22 mouse cellular contexts compared by ENCODE assay signal in genomic region chr5:63818975-63819374, GRCm38 (mm10). TPM values are rescaled to one million over a fixed set of nuclear protein-coding genes. Genes with fewer than 3 reads are reported as not detected.
DNase-seq lines count a peak whose midpoint lies in the region; ATAC-seq and TF ChIP-seq lines count a peak whose summit lies in the region.
"Had no signal": no experiment of that assay in that cellular context is flagged by ENCODE, and none has a peak within 500 bp of the region (broad histone marks: within the 10 kb centered on the region; RNA-seq: fewer than 3 reads in every experiment).

No protein-coding gene starts in this region.

- ATAC-seq in lung, embryonic 14.5 days (ENCODE audit: insufficient read depth) = no peak
- ATAC-seq in kidney, postnatal 0 days (replicated peaks; ENCODE audit: low FRiP score, low read depth) = no peak
- ATAC-seq: CD4-positive, CD25-positive, alpha-beta regulatory T cell, adult 4 months; forebrain, postnatal 0 days; inflammation-experienced regulatory T-cells, adult 6 months; midbrain, embryonic 13.5 days had no signal

- no peaks in the 10 kb centered on the region for H3K27me3 ChIP-seq in lung, embryonic 14.5 days (ENCODE audit: insufficient read depth, low read length)
- H3K27me3 ChIP-seq in kidney, adult 2 months (replicated peaks; ENCODE audit: control insufficient read depth, insufficient read depth, low read length) = no peaks in the 10 kb centered on the region
- no peaks in the 10 kb centered on the region for H3K27me3 ChIP-seq in kidney, postnatal 0 days (ENCODE audit: insufficient read depth, low read length)
- H3K27me3 ChIP-seq in small intestine, adult 2 months (ENCODE audit: control insufficient read depth, insufficient read depth, low read length) = no peaks in the 10 kb centered on the region
- peaks cover 4% of the 10 kb centered on the region for H3K27me3 ChIP-seq in embryonic facial prominence, embryonic 10.5 days (replicated peaks; ENCODE audit: low read depth, poor library complexity, severe bottlenecking)
- peaks cover 5% of the 10 kb centered on the region for H3K27me3 ChIP-seq in hindbrain, embryonic 10.5 days (ENCODE audit: insufficient read depth, poor library complexity, severe bottlenecking)
- H3K27me3 ChIP-seq: midbrain, embryonic 13.5 days; stomach, embryonic 15.5 days had no signal

- no peak for TF ChIP-seq POLR2A in kidney, adult 2 months (IDR thresholded peaks at IDR 0.05; ENCODE audit: low read depth, low read length)
- TF ChIP-seq POLR2A in small intestine, adult 2 months (IDR thresholded peaks at IDR 0.05; ENCODE audit: low read depth, low read length) = no peak

- DNase-seq in lung, embryonic 14.5 days = no peak
- no peak for DNase-seq in lung, postnatal 36 days
- DNase-seq in kidney, adult 2 months = peak; percentile 70
- DNase-seq in kidney, postnatal 0 days (ENCODE audit: low spot score) = peak; percentile 61
- DNase-seq in ovary, postnatal 36 days (ENCODE audit: low spot score) = no peak
- no peak for DNase-seq in embryonic facial prominence, embryonic 10.5 days (ENCODE audit: low spot score)
- no peak for DNase-seq in hindbrain, embryonic 10.5 days (ENCODE audit: low spot score)
- DNase-seq: cerebellum, adult 11 months; cerebellum, adult 9-11 months; forebrain, postnatal 0 days; gastrocnemius, postnatal 14 days; heart, adult 18-20 months; right cerebral cortex, postnatal 14 days; thymus, postnatal 36 days had no signal

- no peak overlapping the region for H3K9ac ChIP-seq in lung, embryonic 14.5 days
- H3K9ac ChIP-seq in kidney, postnatal 0 days (ENCODE audit: low read depth, low read length) = no peak overlapping the region
- H3K9ac ChIP-seq: forebrain, postnatal 0 days; hindbrain, embryonic 13.5 days; midbrain, embryonic 13.5 days; stomach, embryonic 15.5 days had no signal

- 0 out of 2 replicates have a peak, but pooled peaks cover 3% of the 10 kb centered on the region for H3K4me1 ChIP-seq in lung, embryonic 14.5 days (ENCODE audit: insufficient read depth)
- H3K4me1 ChIP-seq in kidney, adult 2 months (ENCODE audit: control insufficient read depth, insufficient read depth, low read length) = peaks cover 46% of the 10 kb centered on the region
- peaks cover 9% of the 10 kb centered on the region; the same call in 1 of the 2 replicates for H3K4me1 ChIP-seq in kidney, postnatal 0 days (replicated peaks; ENCODE audit: insufficient read depth, low read length)
- peaks cover 33% of the 10 kb centered on the region for H3K4me1 ChIP-seq in small intestine, adult 2 months (ENCODE audit: control insufficient read depth, insufficient read depth, insufficient read length, low read length)
- H3K4me1 ChIP-seq in embryonic facial prominence, embryonic 10.5 days = peaks cover 5% of the 10 kb centered on the region; the same call in 1 of the 2 replicates
- no peaks in the 10 kb centered on the region for H3K4me1 ChIP-seq in hindbrain, embryonic 10.5 days (replicated peaks)
- H3K4me1 ChIP-seq: forebrain, embryonic 10.5 days; hindbrain, embryonic 13.5 days; megakaryocyte, embryonic 14.5 days; midbrain, embryonic 13.5 days had no signal

- no peak overlapping the region for H3K4me3 ChIP-seq in lung, embryonic 14.5 days (ENCODE audit: low read depth, low read length)
- H3K4me3 ChIP-seq in kidney, adult 2 months (ENCODE audit: insufficient read depth, low read depth, low read length) = no peak overlapping the region
- H3K4me3 ChIP-seq in kidney, postnatal 0 days (replicated peaks; ENCODE audit: low read depth, low read length) = no peak overlapping the region
- H3K4me3 ChIP-seq in small intestine, adult 2 months (ENCODE audit: low read depth, low read length) = no peak overlapping the region
- no peak overlapping the region for H3K4me3 ChIP-seq in embryonic facial prominence, embryonic 10.5 days
- no peak overlapping the region for H3K4me3 ChIP-seq in hindbrain, embryonic 10.5 days
- H3K4me3 ChIP-seq: forebrain, embryonic 10.5 days; hindbrain, embryonic 13.5 days; megakaryocyte, embryonic 14.5 days; midbrain, embryonic 13.5 days; stomach, embryonic 15.5 days had no signal

- H3K9me3 ChIP-seq in lung, embryonic 14.5 days (ENCODE audit: low read depth, low read length) = no peaks in the 10 kb centered on the region
- H3K9me3 ChIP-seq in kidney, postnatal 0 days (replicated peaks; ENCODE audit: low read length) = no peaks in the 10 kb centered on the region
- no peaks in the 10 kb centered on the region for H3K9me3 ChIP-seq in embryonic facial prominence, embryonic 10.5 days
- H3K9me3 ChIP-seq in hindbrain, embryonic 10.5 days = no peaks in the 10 kb centered on the region
- H3K9me3 ChIP-seq: forebrain, embryonic 10.5 days; hindbrain, embryonic 13.5 days; megakaryocyte, embryonic 14.5 days; midbrain, embryonic 13.5 days; stomach, embryonic 15.5 days had no signal

- 51% methylated on average over 4 of the region's 4 CpGs for WGBS in lung, embryonic 14.5 days
- 15% methylated on average over 4 of the region's 4 CpGs for WGBS in kidney, adult 2 months
- 11% methylated on average over 4 of the region's 4 CpGs for WGBS in kidney, postnatal 0 days
- WGBS in small intestine, adult 2 months = 14% methylated on average over 4 of the region's 4 CpGs
- WGBS in embryonic facial prominence, embryonic 10.5 days = 72% methylated on average over 4 of the region's 4 CpGs
- WGBS in hindbrain, embryonic 10.5 days = 70% methylated on average over 4 of the region's 4 CpGs

- H3K4me2 ChIP-seq in lung, embryonic 14.5 days = no peak overlapping the region
- H3K4me2 ChIP-seq in kidney, postnatal 0 days (ENCODE audit: low read length) = no peak overlapping the region
- H3K4me2 ChIP-seq: hindbrain, embryonic 13.5 days; midbrain, embryonic 13.5 days; stomach, embryonic 15.5 days had no signal

- no peaks in the 10 kb centered on the region for H3K36me3 ChIP-seq in lung, embryonic 14.5 days (ENCODE audit: insufficient read depth)
- H3K36me3 ChIP-seq in kidney, adult 2 months (ENCODE audit: control insufficient read depth, insufficient read depth, low read length) = no peaks in the 10 kb centered on the region
- no peaks in the 10 kb centered on the region for H3K36me3 ChIP-seq in kidney, postnatal 0 days (ENCODE audit: insufficient read depth, low read length)
- no peaks in the 10 kb centered on the region for H3K36me3 ChIP-seq in small intestine, adult 2 months (ENCODE audit: control insufficient read depth, insufficient read depth, low read length)
- H3K36me3 ChIP-seq in embryonic facial prominence, embryonic 10.5 days (replicated peaks) = no peaks in the 10 kb centered on the region
- no peaks in the 10 kb centered on the region for H3K36me3 ChIP-seq in hindbrain, embryonic 10.5 days
- H3K36me3 ChIP-seq: forebrain, embryonic 10.5 days; hindbrain, embryonic 13.5 days; midbrain, embryonic 13.5 days; stomach, embryonic 15.5 days had no signal

- H3K27ac ChIP-seq in lung, embryonic 14.5 days (ENCODE audit: low read depth) = peak overlapping the region; percentile 37; the same call in 1 of the 2 replicates
- H3K27ac ChIP-seq in kidney, adult 2 months (ENCODE audit: insufficient read depth, low read depth, low read length) = peak overlapping the region; percentile 72
- H3K27ac ChIP-seq in kidney, postnatal 0 days = peak overlapping the region; percentile 51; the same call in 1 of the 2 replicates
- H3K27ac ChIP-seq in small intestine, adult 2 months (ENCODE audit: insufficient read depth, low read depth, low read length) = peak overlapping the region; percentile 69
- no peak overlapping the region for H3K27ac ChIP-seq in embryonic facial prominence, embryonic 10.5 days (replicated peaks)
- H3K27ac ChIP-seq in hindbrain, embryonic 10.5 days = no peak overlapping the region
- H3K27ac ChIP-seq: forebrain, embryonic 10.5 days; hindbrain, embryonic 13.5 days; midbrain, embryonic 13.5 days; stomach, embryonic 15.5 days had no signal

- TF ChIP-seq CTCF in lung, embryonic 14.5 days (IDR thresholded peaks at IDR 0.05; ENCODE audit: low read depth) = no peak
- TF ChIP-seq CTCF in kidney, adult 2 months (conservative IDR thresholded peaks at IDR 0.05; ENCODE audit: insufficient read depth, insufficient read length, low read depth, low read length) = no peak
- no peak for TF ChIP-seq CTCF in kidney, postnatal 0 days (IDR thresholded peaks at IDR 0.05; ENCODE audit: low read depth)
- no peak for TF ChIP-seq CTCF in small intestine, adult 2 months (IDR thresholded peaks at IDR 0.05; ENCODE audit: extremely low read depth, insufficient read length, insufficient replicate concordance, low read depth, low read length)

RNA-seq across cellular contexts. Expression of gene 0610040J01Rik, which starts 6.8 kb away (rescaled TPM):
- polyA plus RNA-seq in lung, embryonic 14.5 days (2014; fragmentation: Nextera tagmentation; extraction: Ambion mirVana) = 15.9 and 16.7 TPM in 2 replicates
- polyA plus RNA-seq in kidney, adult 2 months (2012; rRNA removed) = 50.1 and 57.6 TPM in 2 replicates
- 53.4 and 59.8 TPM in 2 replicates for polyA plus RNA-seq in kidney, postnatal 0 days (2015; fragmentation: Nextera tagmentation; extraction: Ambion mirVana)
- 38.7 and 53.8 TPM in 2 replicates for polyA plus RNA-seq in small intestine, adult 2 months (2012; rRNA removed)
- polyA plus RNA-seq in embryonic facial prominence, embryonic 10.5 days (2016; fragmentation: Nextera tagmentation; extraction: Ambion mirVana) = 3.3 and 4.5 TPM in 2 replicates
- polyA plus RNA-seq in hindbrain, embryonic 10.5 days (2016; fragmentation: Nextera tagmentation; extraction: Ambion mirVana) = 3.3 and 3.8 TPM in 2 replicates
- polyA plus RNA-seq: CD4-positive, CD25-positive, alpha-beta regulatory T cell, adult 4 months; inflammation-experienced regulatory T-cells, adult 6 months had no signal

Comparison
In these comparisons a context has a peak if more than half of its experiments do, and no peak if none do; other contexts are left out.
1. DNase-seq: peak in kidney, adult 2 months (single experiment) and kidney, postnatal 0 days (single experiment); none in lung, embryonic 14.5 days (single experiment), lung, postnatal 36 days (single experiment), ovary, postnatal 36 days (single experiment), embryonic facial prominence, embryonic 10.5 days (single experiment) and hindbrain, embryonic 10.5 days (single experiment).
2. H3K27ac ChIP-seq: peak in lung, embryonic 14.5 days (single experiment), kidney, adult 2 months (single experiment), kidney, postnatal 0 days (single experiment) and small intestine, adult 2 months (single experiment); none in embryonic facial prominence, embryonic 10.5 days (single experiment) and hindbrain, embryonic 10.5 days (single experiment).